Mouse (Mus musculus) layer of hippocampus, adult 8-10 months (tissue): ENCODE measurements around the gene Notch1. TPM values are rescaled to one million over a fixed set of nuclear protein-coding genes. Genes with fewer than 3 reads are reported as not detected.

Experiments used
- DNase-seq, 2 experiments: peaks; one replicate each; pipeline ENCODE4 v3.0.0; 2022; ENCODE audit warnings: low spot score in 2 of 2
- total RNA-seq, 4 experiments: library from RNA; stranded (reverse); gene quantifications; 2 replicates each; pipeline ENCODE4 v1.2.4; 2022

Gene Notch1
- total RNA-seq, 4 experiments from 2014 or later: 31.0 to 36.2 (median 34.2) TPM

DNA sequence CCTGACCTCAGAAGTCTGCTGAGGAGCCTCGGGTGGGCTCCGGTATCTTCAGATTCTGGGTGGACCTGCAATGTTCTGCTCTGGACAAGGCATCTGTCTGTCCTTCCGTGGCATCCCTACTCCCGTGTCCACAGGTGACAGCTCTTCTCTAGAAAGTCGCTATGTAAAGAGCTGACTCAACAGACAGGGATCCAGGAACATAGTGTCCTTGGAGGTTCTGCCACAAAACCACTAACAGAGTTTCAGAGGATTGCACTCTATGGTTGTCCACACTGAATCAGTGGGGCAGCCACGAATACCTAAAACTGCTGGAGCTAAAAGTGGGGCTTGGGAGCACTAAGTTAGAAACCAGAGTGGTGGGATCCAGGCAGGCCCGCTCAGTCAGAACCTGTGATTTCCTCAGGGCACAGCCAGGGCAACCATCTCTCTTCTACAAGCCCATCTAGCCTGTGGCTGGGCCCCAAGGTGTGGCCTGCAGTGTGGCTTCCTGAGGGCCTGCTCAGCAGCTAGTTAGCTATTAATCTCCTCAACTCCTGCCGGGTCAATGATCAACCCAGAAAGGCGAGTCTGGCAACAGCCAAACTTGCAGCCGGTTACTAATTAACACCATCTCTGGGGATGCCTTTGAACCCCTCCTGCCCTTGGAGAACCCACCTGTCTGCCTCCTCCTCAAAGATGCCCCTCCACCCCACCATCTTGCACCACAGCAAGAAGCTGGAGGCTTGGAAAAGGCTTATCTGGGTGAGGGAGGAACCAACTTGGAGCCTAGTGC lies 34.6 kb downstream of the Notch1 start:
- DNase-seq: no peak

DNA sequence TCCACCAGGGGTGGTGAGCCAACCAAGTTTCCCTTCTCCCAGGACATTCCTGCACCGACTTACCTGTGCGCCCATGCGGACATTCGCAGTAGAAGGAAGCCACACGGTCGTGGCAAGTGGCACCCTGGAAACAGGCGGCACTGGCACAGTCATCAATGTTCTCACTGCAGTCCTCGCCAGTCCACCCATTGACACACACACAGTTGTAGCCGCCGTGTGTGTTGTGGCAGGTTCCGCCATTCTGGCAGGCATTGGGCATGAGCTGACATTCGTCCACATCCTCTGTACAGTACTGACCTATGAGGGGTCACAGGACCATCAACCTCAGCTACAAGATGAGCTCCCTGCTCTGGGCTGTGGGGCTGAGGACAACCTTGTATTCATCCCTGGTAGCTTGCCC lies 35.6 kb downstream of the Notch1 start:
- DNase-seq: no peak

DNA sequence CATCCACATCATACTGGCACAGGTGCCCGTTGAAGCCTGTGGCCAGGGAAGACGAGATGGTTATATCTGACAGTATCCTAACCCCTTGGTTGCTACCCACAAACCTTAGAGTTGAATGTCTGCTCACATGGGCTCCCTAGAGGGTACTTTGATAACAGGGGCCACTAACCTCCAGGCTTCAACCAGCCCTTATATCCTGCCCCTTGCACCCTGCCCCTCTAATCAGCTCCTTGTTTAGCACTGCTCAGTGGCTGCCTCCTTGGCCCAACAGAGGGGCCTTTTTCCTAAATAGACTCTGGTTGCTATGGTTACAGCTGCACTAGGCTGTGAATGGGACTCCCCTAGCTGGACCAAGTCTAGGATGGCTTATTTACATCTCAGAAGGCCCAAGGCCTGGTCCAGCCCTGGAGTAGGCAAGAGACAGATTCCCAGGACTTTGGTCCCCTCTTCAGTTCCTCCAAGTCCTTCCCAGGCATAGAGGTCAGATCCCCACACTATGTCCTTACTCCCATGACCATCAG lies 37.7 kb downstream of the Notch1 start:
- DNase-seq: peak in 1 of 2 experiments; percentile 24

DNA sequence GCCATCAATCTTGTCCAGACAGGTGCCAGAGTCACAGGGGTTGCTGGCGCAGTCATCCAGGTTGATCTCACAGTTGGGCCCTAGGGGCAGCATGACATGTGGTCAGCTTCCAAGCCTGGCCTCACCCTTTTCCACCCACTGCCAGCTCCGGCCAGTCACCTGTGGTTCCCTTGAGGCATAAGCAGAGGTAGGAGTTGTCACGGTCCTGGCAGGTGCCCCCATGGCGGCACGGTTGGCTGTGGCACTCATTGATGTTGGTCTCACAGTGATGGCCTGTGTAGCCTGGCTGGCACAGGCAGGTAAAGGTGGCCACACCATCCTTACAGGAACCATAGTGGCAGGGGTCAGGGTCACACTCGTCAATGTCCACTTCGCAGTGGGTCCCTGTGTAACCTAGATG lies 38.6 kb downstream of the Notch1 start:
- DNase-seq: no peak

DNA sequence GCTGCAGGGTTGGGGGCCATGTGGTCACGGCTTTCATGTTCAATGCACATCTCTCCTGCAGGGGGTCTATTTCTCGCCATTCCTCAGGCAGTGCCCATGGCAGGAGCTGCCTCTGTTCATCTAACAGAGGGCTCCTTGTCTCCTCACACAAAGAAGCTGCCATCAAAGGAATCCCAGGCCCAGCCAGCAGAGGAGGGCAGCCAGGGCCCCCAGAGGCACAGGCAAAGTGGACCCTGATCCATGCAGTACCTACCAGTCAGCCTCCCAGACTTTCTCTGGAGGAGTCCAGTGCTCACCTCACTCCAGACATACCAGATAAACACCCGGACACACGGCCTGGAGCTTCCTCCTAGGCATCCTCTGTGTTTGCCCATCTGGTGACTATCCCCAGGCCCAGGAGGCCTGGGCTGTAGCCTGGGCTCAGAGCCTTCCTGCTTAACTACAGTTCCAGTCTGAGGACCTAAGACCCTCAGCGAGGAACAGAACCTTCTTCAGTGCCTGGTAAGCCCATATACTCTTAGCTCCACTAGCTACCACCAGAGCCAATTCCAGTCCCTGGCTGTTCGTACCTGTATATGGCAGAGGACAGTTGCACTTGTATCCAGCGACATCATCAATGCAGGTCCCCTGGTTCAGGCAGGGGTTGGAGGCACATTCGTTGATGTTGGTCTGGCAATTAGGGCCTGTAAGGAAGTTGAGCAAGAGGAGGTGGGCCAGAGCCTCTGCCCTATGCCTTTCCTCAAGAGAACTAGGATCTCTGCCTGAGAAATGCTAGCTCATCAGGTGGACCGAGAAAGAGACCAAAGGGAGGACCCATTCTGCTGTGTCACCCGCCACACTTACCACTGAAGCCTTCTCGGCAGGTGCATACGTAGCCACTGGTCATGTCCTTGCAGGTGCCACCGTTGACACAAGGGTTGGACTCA lies 40.7 kb downstream of the Notch1 start:
- no peak for DNase-seq

DNA sequence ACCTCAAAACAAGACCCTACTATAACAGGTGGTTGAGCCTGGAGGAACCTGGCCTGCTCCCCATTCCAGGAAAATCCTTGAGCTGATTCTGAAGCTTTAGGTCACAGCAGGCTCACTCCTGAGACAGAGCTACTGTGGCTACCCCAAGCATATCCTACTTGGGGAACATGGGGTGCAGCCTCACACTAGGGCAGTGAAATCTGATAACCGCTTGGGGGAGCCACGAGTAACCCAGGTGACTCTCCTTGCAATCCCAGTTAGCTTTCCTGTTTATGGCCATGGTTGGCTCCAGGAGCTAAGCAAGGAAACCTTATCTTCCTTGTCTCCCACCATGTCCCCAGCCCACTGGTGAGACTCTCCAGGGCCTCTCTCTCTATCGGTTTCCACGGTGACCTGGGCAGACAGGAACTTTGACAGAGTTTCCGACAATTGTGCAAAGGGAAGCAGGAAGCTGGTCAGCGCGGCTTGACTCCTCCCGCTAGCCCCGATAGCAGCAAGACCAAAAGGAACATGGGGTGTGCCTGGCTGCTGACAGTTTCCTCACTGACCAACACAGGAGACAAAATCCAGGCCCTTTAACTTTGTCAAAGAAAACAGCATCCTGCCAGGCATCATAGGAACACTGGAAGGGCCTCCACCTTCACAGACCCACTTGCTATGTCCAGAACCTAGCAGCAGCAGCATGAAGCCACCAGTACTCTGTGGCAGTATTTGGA lies 41.5 kb downstream of the Notch1 start:
- no peak for DNase-seq

DNA sequence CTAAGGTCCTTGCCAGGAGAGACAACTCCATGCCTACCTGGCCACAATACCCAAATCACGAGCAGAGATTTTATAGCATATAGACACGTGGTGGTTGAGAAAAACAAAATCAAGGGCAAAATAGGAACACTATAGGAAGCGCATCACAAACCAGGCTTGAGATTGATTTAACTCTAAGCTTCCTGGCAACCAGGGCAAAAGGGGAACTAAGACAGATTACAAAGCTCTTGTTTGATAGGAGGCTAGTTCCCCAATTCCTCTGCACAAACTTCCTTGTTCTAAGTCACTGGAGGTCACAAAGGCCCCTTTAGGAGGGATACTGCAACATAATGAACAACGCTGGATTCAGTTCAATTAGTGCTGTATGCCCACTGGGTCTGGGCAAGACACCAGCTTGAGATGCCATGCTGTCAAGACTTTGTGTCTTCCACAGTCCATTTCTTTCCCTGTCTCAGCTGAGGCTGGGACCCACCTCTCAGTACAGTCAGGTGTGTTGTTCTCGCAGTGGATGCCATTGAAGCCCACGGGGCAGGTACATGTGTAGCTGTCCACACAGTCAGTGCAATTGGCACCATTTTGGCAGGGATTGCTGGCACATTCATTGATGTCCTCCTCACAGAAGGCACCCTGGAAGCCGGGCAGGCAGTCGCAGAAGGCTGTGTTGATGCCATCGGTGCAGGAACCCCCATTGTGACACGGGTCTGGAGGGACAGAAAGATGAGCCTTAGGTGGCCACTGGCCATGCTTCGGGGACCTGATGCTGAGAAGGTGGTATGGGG lies 44.0 kb downstream of the Notch1 start:
- DNase-seq: no peak

DNA sequence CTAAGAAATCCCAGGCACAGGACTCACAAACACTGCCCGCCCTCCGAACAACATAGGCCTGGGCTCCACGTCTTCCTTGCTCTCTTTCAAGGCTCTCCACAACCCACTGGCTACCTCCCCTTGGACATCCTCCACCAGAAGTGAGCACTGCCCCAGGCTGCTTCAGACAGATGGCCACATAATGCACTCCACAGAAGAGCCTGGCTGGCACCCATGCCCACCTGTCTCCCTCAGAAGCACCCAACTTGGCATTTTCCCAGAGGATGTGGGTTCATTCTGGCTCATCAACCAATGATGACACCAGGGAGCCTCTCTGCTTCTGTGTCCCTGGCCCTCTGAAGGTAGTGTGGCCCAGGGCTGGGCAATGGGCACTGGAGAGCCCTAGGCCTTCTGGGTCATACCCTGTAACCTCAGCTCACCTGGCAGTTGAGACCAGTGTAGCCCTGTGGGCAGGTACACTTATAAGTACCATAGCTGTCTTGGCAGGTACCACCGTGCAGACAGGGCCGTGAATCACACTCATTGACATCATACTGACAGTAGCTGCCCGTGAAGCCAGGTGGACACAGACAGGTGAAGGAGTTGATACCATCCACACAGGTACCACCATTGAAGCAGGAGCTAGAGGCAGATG lies 44.7 kb downstream of the Notch1 start:
- no peak for DNase-seq

DNA sequence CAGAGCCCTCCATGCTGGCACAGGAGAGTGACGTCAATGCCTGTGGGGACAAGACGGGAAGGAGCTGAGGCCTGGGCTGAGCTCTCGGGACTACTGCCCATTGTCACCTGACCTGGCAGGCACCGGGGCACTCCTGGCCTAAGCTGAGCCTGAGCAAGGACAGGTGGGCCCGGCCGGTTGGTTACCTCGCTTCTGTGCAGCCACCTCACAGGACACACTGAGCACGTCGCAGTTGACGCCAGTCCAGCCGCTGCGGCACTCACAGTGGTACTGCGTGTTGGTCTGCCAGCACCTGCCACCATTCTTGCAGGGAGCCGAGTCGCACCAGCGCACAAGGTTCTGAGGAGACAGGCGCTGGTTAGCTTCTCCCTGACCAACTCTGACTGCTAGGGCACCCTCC lies 45.5 kb downstream of the Notch1 start:
- no peak for DNase-seq

DNA sequence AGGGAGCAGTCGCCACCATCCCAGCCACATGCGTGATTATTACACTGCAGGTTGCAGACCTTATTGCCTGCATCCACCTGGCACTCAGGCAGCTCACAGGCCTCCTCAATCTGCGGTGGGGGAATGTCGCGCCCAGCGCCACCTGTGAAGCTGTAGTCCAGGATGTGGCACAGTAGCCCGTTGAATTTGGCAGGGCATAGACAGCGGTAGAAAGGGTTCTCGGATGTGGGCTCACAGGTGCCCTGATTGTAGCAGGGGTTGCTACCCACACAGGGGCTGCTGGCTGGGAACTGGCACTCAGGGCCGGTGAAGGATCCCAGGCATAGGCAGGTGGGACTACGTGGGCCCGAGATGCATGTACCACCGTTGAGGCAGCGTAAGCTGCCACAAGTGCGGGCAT lies 48.1 kb downstream of the Notch1 start:
- DNase-seq: no peak

DNA sequence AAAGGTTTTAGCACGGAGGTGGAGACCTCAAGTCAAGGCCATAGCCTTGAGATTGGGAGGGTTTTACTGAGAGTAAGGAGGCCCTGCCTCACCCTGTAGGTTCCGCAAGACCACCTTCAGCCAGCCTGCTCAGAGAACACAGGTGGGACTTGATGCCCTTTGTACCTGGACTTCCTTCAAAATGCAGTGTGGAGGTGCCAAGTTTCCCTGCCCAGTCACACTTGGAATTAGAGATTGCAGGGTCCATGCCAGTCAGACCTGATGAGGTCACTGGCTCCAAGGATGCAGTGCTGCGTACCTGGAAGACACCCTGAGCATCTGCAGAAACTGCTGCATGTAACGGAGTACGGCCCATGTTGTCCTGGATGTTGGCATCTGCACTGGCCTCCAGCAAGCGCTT lies 53.1 kb downstream of the Notch1 start:
- DNase-seq: no peak

DNA sequence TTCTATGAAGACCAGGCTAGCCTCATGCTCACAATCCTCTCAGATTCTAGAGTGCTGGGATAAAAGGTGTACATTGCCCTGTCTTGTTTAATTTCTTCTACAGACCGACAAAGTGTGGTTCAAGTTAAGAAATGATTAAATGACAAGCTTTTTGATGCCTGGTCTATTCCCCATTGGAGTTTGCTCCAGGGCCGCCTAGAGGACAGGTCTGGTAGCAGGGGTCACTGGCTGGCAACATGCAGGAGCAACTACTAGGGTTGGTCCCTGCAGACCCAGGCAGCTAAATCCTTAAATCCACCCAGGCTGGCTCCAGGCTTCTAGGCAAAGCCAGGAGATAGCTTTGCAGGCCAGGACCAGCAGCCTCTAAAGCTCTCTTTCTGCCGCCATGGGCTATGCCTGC lies 53.5 kb downstream of the Notch1 start:
- DNase-seq: no peak

DNA sequence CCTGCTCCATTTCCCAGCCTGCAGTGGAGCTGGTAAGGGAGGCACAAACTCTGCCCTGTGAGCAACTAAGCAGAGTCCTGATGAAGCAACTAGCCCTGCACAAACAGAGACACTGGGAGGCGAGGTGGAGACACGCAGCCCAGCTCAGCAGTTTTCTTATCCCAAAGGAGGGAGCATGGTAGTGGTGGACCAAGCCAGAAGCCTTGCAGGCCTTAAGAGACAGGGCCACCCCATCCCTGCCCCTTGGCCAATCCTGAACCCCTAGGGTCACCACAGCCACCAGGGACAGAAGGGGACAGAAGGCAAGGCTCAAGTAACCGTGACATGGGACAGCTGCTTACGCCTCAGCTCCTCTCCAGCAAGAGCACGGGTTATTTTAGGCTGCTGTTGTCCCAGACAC lies 54.8 kb downstream of the Notch1 start:
- no peak for DNase-seq

DNA sequence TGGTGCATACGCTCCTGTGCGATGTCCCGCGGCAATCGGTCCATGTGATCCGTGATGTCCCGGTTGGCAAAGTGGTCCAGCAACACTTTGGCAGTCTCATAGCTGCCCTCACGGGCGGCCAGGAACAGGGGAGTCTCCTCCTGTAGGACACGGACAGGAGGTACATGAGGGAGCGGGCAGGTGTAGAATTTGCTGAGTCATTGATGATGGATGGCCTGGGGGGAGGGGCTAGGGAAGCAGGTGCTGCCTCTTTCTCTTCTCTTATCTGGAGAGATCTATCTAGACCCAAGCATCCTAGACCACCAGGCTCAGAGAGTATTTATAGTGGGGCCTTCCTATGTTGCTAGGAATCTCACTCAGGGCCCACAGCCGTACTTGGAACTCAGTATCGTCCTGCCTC lies 55.6 kb downstream of the Notch1 start:
- DNase-seq: no peak

DNA sequence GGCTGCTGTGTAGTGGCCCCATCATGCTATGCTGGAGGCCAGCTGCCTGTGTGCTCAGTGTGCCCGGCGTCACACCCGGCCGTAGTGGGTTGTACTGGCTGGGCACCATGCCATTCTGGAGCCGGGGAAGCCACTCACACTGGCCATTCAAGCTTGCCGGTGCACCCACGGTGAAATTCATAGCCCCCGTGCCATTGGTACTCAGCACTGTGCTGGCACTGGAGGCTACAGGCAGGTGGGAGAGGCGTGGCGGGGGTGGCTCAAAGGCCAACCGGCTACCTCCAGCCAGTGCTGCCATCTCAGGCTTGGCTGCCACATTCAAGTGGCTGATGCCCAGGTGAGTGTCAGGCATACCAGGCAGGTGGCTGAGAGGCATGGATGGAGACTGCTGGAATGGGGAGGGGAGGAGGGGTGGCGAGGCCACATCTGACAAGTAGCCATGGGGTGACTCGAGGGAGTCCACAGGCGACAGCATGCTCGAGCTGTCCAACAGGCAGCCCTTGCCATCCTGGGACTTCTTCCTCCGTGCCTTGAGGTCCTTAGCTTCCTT lies 56.3 kb downstream of the Notch1 start:
- DNase-seq: no peak

DNA sequence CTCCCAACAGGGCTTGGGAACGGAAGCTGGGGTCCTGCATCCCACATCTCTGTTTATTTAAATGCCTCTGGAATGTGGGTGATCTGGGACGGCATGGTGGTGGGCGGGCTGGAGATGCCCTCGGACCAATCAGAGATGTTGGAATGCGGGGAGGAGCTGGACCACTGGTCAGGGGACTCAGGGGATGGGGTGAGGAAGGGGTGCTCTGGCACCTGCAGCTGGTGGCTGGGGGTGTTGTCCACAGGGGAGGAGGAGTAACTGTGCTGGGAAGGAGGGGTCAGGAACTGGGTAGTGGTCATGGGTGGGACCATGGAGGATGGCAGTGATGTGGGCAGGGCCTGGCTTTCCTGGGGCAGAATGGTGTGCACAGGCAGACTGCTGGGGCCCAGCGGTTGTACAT lies 57.0 kb downstream of the Notch1 start:
- no peak for DNase-seq

DNA sequence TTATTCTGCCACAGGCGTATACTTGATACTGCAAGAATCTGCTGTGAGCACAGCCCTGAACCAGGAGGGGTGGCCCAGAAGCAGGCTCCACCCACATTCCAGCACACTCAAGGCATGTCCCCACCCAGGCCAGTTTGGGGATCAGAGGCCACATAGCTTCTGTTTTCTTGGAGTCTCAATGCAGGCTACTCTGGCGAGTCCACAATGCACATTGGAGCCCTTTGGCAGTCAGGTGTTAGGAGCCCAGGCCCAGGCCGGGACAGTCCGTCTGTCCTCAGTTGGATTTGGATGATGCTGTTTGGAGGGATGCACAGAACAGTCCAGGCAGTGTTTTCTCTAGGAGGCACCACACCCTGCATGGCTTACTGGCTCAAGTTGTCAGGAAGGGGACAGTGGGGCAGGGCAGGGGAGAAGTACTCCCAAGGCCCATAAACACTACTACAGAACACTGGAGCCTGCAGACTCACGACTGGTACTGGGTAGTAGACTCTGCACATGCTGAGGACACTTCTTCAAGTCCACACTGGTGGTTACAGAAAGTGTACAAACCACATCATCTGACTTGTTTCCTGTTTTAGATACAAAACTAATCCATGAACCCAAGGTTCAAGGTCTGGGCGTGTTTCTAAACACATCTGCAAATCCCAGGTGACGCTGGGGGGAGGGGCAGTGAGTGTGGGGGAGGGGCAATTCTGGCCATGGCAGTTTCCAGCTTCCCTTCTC lies 57.9 kb downstream of the Notch1 start:
- DNase-seq: no peak

DNA sequence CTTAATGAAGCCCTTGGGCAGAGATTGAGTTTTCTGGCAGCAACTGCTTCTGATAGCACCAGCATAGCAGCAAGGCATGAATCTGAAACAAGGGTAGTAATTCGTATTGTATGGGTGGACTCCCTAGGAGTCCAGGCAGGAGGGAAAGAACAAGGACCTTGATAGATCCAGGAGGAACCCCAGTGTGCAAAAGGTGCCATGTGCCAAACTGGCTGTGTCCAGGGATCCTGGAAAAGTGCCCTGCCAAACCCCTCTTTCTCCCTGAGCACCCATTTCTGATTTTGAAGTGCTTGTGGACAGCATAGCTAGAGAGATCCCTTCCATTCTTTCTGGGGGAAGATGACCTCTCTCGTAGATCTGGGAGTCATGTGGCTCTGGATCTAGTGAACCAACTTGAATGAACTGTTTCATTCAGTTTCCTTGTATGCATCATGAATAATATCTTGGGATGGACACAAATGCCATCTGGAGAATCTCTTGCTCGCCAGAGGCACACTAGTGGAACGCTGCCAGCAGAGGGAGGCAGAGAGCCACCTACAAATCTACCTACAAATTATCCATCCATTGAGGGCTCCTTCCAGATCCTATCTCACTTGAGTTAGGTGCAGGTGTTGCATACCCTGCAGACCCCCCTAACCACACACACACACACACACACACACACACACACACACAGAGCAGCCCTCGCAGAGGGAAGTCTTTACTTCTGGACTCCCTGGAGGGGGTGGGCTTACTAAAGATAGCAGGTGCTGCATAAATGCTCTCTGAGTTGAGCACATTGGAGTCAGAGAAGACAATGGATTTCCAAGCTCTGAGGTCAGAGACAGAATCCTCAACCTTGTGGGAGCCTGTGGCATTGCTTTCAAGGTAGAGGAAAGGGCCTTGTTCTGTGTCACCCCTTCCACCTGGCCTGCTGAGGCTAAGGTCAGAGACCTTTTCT lies 67.1 kb downstream of the Notch1 start:
- peak; percentile 68 to 87 for DNase-seq
